Mouse (Mus musculus): ENCODE data around the gene Tmpo.
A peak's percentile ranks its signal among the peaks of the same experiment; 100 is the strongest.

Gene Tmpo

GRCm38 (mm10) chr10:91180761-91181460 lies at the start of gene Tmpo:
Tmpo (minus strand) TSS chr10:91181315.
- DNase-seq (ENCODE audit: low spot score in 2 of 2), result no peak

DNA sequence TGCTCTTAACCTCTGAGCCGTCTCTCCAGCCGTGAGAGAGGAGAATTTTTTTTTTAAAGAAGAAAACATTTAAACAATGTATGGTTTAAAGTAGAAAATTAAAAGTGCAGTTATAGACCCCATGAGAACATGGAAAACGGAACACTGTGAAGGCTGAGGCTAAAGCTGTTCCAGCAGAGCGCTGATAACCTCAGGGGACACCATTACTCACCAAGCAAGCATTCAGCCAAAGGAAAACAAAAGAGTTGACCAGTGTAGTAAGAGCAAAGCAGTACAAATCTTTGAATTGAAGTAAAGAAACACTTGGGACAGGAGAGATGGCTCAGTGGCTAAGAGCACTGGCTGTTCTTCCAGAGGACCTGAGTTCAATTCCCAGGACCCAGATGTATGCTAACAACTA lies 49.3 kb upstream of the Tmpo start:
- no peak for DNase-seq (ENCODE audit: low spot score in 2 of 2)

GRCm38 (mm10) chr10:91229518-91229961 lies 48.4 kb upstream of the Tmpo start:
- DNase-seq (ENCODE audit: low spot score in 2 of 2), result peak; percentile 25 to 28

- no peak for DNase-seq (ENCODE audit: low spot score in 2 of 2)
Measured at GRCm38 (mm10) chr10:91228924-91229517, 47.9 kb upstream of the Tmpo start.

DNA sequence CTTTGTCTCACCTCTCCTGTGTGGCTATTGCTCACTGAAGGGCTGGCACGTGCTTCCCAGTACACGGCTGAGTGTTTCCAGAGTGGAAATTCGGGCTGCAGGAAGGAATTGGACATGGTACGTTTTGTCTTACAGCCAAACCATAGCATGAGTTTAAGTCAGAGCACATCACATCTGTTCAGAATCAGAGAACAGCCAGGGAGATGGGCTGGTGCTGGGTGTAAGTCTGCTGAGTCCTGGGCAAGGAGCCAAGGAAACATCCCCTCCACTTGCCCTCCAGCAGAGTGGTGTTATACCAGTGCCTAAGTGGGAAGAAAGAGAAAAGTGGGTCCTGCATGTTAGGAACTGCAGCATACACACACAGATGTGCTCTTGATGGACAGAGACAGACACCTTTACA lies 45.9 kb upstream of the Tmpo start:
- DNase-seq (ENCODE audit: low spot score in 2 of 2), result no peak

- DNase-seq (ENCODE audit: low spot score in 2 of 2), result no peak
Measured at GRCm38 (mm10) chr10:91222398-91223236, 41.5 kb upstream of the Tmpo start.

DNA sequence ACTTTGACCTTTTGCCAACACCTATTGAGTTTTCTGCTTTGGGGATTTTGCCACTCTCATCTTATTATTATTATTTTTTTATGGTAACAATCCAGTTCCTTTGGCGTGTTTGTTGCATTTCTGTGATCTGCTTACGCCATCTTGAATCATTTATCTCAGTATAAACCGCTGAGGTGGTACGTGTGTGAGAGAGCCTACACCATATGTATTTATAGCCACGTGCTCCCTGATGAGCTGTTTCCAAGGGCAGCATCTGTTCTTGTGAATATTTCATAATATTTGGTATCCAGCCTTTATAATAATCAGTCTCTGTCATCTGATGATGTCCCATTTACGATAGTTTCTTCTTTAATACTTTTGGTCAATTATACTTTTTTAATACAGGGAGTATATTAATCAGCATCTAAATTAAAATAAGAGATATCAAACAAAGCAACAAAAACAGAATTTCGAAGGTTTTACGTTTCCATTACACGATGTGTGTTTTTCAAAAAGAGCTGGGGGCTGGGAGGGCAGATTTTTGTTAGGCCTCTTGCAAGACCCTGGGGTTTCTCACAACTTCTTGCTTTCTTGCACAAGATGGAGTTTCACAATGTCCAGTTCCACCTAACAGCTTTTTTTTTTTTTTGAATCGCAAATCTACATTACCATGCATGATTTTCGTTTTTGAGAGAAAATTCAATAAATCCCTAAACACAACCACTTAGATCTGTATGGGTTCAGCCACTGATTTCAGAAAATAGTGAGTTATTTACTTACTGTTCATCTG lies 28.0 kb upstream of the Tmpo start:
- no peak for DNase-seq (ENCODE audit: low spot score in 2 of 2)

DNA sequence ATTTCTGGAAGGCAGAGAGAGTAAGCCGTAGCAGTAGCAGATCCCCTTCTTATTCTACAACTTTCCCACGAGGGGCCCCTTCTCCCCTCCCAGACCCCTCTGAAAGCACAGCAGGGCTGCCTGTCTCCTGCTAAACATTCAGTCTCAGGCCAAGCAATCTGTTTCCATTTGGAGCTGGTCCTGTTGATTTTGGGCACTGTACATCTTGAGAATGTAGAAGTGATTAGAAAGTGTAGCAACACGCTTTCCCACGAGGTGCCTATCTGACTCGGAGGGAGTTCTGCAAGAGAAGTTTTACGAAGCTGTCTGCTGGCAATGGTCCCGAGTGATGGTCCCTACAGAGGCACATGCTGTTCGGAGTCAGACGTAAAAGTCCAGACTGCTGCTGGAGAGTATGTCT lies 27.3 kb upstream of the Tmpo start:
- DNase-seq (ENCODE audit: low spot score in 2 of 2), result no peak

GRCm38 (mm10) chr10:91207275-91207674 lies 26.2 kb upstream of the Tmpo start:
- DNase-seq (ENCODE audit: low spot score in 2 of 2), result no peak

- DNase-seq (ENCODE audit: low spot score in 2 of 2), result no peak
Measured at GRCm38 (mm10) chr10:91205632-91206031, 24.5 kb upstream of the Tmpo start.

GRCm38 (mm10) chr10:91200581-91200980 lies 19.5 kb upstream of the Tmpo start:
- no peak for DNase-seq (ENCODE audit: low spot score in 2 of 2)

GRCm38 (mm10) chr10:91199238-91199780 lies 18.2 kb upstream of the Tmpo start:
- no peak for DNase-seq (ENCODE audit: low spot score in 2 of 2)

- no peak for DNase-seq (ENCODE audit: low spot score in 2 of 2)
Measured at GRCm38 (mm10) chr10:91197704-91198103, 16.6 kb upstream of the Tmpo start.

DNA sequence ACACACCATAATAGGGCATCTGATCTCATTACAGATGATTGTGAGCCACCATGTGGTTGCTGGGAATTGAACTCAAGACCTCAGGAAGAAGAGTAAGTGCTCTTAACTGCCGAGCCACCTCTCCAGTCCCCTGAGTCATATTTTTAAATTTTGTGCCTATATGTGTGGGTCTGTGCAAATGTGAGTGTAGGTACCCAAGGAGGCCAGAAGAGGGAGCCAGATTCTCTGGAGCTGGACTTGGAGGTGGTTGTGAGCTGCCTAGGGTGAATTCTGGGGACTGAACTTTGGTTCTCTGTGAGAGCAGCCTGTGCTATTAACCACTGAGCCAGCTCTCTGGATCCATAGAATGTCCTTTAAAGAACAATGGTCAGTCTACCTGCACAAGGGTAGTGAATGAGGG lies 15.7 kb upstream of the Tmpo start:
- DNase-seq (ENCODE audit: low spot score in 2 of 2), result no peak

- no peak for DNase-seq (ENCODE audit: low spot score in 2 of 2)
Measured at GRCm38 (mm10) chr10:91195680-91196079, 14.6 kb upstream of the Tmpo start.

DNA sequence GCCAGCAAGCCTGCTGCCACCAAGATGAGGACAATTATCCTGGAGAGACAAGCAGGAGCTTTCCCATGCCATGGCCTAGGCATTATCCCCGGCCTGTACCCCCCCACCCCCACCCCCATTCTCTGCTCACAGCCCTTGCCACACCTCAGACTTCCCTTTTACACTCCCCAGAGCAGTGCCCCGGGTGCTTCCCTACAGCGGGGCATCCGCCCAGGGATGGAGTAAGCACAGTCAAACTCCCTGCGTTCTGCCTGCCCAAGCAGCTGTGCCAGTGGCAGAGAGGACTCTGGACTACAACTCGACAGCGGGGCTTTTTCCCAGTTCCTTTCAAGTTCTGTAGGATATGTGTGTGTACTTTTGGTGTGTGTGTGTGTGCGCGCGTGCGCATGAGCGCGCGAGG lies 14.0 kb upstream of the Tmpo start:
- no peak for DNase-seq (ENCODE audit: low spot score in 2 of 2)

GRCm38 (mm10) chr10:91191851-91192250 lies 10.7 kb upstream of the Tmpo start:
- peak in 1 of 2 experiments; percentile 81 for DNase-seq (ENCODE audit: low spot score in 2 of 2)

- no peak for DNase-seq (ENCODE audit: low spot score in 2 of 2)
Measured at GRCm38 (mm10) chr10:91189476-91189875, 8.4 kb upstream of the Tmpo start.

GRCm38 (mm10) chr10:91188684-91189287 lies 7.7 kb upstream of the Tmpo start:
- no peak for DNase-seq (ENCODE audit: low spot score in 2 of 2)

DNA sequence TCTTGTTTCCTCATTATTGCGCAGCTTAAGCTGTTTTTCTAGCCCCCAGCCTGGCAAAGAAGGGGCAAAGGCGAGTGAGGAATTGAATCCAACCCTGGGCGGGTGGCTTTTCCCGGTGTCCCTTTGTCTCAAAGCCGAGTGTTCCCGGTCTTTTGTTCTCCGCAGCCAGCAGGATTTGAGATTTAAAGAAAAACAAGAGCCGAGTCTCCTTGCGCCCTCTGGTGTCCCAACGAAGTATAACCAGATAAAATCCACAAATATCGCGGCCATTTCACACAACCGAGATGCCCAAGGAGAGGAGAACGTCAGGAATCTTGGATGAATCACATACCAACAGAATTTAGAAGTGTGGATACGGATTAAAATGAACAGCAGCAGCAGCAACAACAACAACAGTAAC lies 6.8 kb upstream of the Tmpo start:
- peak; percentile 76 to 96 for DNase-seq (ENCODE audit: low spot score in 2 of 2)

DNA sequence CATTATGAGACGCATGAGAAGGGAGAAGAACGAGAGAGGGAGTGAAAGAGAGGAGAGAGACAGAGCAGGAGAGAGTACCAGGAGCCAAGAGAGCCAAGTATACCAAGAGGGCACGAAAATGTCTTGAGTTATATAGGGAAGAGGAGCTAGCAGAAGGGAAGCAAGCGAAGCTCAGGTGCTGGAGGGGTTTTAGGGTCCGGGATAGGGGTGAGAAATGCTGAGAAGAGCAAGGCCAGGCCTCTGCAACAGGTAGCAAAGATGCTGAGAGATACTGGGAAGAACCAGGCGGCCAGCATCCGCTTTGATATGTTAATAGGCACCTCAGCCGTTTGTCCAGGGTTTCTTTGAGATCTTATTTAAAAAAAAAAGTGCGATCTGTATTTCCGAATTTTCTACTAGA lies 6.2 kb upstream of the Tmpo start:
- no peak for DNase-seq (ENCODE audit: low spot score in 2 of 2)

All from left cerebral cortex, adult 9 months (tissue).